Mouse (Mus musculus): ENCODE measurements at regions not wholly inside any gene's neighbourhood (a gene's known extent, or its start where the extent isn't known, plus 50 kb on each side); places are given as distances from the start of the nearest gene placed in this dataset.

DNA sequence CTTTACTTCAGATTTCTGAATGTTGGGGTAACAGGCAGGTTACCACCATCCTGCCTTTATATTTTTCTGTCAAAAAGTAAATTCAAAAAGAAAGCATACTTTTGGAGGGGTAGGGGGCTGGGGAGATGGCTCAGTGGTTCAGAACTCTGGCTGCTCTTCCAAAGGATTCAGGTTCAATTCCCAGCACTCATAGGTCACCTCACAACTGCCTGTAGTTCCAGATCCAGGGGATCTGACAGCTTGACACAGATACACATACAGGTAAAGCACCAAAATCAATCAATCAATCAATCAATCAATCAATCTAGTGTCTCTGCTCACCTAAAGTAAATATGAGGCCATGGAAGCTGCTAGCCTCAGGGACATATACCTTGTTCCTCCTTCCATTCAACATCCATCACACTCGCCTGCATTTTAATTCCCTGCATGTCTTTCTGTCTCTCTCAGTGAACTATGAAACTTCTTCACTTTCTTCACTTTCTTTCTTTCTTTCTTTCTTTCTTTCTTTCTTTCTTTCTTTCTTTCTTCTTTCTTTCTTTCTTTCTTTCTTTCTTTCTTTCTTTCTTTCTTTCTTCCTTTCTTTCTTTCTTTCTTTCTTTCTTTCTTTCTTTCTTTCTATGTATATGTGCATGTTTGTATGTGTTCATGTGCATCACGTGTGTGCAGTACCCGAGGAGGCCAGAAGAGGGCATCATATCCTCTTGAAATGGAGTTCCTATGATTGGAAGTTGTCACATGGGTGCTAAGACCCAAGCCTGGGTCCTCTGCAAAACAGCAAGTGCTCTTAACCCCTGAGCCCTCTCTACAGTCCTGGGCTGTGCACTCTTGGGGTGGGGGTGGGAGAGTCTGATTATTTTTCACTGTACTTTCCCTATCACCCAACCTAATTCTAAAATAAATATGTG, 59.6 kb upstream of the Cpsf6 start:
- in situ Hi-C loops (cut with MboI, MseI) = loop anchor here in 1 of 2 experiments (5.0 kb wide), 1 partner anchor 177 kb away; no protein-coding TSS in a partner anchor

DNA sequence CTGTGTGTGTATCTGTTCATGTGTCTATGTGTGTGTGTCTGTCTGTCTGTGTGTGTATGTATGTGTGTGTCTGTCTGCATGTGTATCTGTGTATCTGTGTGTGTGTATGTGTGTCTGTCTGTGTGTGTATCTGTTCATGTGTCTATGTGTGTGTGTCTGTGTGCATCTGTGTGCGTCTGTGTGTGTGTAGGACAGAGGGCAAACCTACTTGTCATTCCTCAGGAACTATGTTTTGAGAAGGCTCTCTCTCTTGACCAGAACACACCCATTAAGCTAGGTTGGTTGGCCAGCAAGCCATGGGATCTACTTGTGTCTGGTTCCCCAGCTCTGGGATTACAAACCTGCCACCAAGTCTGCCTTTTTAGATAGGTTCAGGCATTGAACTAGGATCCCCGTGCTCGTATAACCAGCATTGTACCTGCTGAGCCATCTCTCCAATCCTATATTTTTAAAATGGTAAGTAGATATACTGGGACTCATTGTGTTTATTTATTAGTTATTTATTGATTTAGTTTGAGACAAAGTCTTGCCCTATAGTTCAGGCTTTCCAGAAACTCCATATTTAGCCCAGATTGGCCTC, 58.9 kb upstream of the Cpsf6 start:
- in situ Hi-C loops (cut with MboI, MseI) = no loop called here

DNA sequence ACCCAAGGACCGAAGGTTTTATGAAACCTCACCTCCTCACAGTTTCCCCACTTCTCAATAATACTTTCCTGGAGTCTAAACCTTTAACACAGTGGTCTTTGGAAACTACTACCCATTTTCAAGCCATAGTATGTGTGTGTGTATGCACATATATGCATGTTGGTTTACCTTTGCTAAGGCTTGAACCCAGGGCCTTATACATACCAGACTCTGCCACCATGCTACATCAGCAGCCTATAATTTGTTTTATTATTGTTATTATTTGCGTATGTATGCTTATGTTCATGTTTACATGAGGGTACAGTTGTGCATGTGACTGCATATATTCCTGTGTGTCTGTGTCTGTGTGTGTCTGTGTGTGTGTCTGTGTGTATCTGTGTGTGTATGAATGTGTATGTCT, 58.2 kb upstream of the Cpsf6 start:
- in situ Hi-C loops (cut with MboI, MseI) = no loop called here

DNA sequence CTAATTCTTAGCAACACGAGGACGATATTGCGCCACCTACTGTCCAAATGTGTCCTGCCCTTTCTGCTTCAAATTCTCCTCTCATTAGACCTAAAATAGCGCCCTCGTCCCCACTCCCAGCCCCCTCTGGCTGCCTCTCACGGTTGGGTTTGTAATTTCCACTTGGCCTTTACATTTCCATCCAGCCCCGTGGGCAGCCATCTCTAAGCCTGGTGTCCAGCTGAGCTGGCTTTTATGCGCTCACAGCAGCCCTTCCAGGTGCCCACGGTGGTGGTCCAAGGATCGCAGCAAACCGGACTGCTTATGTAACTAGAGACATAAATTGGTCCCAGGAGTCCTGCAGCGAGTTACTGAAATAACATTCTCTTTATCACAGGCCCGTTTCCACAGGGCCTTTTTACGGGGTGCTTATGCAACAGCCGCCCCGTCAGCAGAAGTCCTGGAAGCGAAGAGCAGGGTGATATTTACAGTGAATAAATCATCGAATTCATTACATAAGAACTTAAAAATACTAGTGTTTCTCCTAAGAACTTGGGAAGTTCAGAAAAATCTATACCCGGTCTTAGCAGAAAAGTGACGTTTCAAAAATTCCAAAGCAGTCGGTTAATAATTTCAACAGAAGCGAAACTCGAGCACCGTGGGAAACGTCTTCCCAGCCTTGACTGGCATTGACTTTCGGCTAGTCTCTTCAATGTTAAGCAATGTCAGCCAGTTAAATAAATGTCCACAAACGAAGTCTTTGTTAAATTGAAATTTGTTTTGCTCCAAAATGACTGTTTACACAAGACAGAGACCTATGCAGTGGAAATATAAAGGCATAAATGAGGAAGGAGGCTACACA, 57.3 kb upstream of the Cpsf6 start:
- in situ Hi-C loops (cut with MboI, MseI) = no loop called here

DNA sequence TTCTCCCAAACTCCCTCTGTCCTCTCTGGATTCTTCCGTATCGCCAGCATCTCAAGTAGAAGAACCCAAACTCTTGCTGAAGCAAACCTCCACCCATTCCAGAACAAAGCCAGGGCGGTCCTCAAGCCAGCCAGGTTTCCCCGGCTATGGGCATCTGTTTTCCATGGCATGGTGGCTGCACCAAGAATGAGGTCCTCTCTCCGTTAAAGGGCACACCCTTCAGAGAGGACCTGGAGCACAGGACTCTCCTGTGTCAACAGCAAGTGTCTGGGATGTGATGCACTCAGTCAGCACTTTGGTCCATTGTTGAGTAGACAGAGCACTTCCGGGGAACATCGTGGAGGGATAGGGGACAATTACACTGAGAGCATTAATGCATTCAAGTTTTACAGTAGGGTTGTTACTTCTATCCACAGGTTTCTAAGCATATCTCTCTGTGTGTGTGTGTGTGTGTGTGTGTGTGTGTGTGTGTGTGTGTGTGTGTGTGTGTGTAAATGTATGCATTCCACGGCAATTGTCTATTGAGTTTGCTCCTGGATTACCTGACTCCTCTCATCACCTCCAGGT, 56.6 kb upstream of the Cpsf6 start:
- in situ Hi-C loops (cut with MboI, MseI) = no loop called here

DNA sequence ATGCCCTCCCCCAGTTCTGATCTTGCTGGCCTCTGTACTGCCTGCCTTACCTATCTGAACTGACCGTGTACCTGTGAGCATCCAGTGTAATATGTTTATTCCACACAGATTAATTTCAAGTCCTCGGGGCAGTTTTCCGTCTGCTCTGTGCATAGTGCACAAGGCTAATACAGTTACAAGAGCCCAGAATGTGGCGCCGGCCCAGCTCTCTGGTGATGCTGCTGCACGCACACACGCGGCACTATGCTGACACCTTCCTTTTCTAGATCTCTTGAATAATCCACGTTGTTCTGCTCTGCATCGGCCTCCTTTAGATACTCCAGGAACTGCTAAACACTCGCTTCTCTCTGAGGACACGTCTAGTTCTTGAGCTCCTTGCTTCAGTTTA, 55.9 kb upstream of the Cpsf6 start:
- in situ Hi-C loops (cut with MboI, MseI) = no loop called here

DNA sequence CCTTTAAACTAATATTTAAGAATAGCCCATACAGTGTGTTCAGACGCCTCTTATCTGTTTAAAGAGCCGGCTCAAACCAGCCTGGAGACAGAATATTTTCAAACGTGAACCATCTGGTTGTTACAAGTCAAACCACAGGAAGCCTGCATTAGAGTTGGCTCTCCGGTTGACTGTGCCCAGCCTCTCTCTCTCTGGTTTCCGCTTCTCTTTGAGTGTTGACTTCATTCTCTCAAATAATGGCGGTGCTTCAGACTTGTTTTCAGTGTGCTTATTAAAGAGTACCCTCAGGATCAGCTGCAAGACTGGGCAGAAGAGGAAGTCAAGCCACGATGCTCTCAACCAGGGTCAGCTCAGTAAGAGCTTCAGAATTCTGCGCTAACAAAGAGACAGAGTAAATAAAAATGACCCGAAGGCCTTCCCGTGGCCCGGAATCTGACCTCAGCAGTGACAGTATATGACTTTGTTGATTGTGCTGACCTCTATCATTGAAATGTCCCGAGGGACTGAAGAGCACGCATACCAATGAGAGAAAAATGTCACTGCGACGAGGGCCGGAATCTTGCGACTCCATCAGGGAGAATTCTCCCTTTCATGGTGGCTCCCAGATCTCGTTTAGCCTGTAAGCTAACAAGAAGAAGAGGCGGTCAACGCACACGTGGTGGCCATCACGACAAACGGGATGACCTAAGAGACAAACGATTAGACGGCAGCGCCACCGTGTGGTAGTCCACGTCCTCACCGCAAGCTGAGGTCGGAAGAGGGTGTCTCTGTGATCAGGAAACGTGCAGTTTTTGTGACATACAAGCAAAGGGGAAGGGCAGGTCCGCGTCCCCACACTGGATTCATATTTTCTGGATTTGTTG, 55.3 kb upstream of the Cpsf6 start:
- in situ Hi-C loops (cut with MboI, MseI) = no loop called here

DNA sequence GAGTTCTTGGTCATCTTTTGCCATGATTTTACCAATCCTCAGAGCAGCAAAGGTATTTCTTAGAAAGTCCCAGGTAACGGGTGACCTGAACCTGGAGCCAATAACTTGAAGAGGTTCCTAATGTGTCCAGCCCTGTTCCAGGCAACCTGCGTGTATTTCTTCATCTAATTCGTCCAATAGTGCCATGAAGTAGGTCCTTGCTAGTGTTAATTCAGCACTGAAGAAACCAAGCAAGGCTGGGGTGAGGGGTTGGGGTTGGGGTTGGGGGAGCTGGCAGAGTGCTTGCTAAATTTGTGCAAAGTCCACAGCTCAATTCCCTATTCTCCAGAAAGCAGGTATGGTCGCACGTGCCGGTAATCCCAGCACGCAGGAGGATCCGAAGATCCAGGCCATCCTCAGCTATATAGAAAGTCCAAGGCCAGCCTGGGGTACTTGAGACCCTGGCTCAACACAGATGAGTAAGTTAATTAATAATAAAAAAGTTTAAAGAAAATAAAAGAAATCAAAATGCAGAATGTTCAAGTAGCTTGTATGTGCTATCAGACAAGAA, 54.6 kb upstream of the Cpsf6 start:
- in situ Hi-C loops (cut with MboI, MseI) = no loop called here

DNA sequence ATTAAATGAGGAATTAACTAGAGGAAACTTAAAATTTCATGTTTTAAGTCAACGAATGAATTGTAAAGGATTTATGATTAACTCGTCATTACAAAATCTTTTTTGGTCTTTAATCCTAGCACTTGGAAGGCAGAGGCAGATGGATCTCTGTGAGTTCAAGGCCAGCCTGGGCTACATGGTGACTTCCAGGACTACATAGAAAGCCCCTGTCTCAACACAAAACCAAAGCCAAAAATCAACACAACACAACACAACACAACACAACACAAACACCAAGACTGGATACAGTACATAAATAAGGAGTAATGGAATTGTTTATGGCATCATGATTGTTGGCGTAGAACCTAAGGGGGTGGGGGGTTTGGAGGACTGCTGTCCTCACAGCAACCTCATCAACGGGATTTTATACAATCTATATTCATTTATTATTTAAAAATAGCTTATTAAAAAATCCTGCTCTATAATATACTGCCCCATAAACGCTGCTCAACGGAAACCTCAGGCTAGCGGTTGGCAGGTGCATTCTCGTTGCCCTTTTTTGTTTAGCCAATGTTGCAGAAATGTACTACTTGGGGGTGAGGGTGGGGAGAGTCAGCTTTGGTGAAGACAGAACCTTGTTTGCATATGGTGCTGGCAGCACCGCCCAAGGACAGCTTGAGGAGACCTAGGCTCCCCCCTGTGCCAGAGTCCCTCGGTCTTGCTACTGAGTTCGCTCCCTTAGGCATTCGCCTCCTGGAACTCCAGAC, 53.9 kb upstream of the Cpsf6 start:
- in situ Hi-C loops (cut with MboI, MseI) = no loop called here

DNA sequence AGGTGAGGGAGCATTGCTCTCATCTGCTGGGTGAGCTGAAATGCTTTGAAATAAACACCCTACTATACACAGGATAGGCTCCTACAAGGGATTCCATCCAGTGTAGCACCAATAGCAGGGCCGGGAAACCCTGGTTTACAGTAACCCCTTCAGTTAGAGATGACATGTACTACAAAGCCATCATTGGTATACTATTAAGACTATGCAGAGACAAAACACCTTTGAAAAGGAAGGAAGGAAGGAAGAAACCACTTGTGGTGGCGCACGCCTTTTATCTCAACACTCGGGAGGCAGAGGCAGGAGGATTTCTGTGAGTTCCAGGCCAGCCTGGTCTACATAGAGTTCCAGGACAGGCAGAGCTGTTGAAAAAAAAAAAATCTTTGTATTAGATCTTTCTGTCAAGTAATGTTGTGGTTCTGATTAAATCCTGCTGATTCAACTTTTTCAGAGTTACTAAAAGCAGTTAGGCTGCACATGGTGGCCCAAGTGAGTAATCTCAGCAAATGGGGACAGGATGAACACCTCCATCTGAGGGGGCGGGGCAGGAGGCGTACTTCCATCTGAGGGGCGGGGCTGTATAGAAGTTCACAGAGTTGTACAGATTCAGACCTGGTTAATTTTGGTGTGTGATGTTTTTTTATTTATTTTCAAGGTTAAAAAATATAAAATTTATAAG, 53.2 kb upstream of the Cpsf6 start:
- in situ Hi-C loops (cut with MboI, MseI) = no loop called here

DNA sequence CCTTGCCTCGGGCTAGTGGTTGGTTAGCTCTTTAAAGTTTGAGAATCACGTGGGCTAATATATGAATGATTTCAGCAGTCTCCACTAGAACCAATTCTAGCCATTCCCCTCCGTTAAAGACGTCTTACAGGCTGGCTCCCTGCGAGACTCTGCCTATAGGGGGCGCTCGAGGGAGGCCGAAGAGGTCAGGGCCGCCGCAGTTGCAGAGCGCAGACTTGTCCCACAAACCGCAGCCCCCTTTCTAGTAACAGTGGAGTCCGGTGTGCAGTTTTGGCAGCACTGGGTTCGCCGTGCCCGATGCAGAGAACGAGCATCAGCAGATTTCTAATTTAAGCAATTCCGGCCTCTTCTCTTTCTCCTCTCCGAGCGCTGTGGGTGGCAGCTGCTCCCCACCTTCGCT, 52.6 kb upstream of the Cpsf6 start:
- in situ Hi-C loops (cut with MboI, MseI) = no loop called here

DNA sequence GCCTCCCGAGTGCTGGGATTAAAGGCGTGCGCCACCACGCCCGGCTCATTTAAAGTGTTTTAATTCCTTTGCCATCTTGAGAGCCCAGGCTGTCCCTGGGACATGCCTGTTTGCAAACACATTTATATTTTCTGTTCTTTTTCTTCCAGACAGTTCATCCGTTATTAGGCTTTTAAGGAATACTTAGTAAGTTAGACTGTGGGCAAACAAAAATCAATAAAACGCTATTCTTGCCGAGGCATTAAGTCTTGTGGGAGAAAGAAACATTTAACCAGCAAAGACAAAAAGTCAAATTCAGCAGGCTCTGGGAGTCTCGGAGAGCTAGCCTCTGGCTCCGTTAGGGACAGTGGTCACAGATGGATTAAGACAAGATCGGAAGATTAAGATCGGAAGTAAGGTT, 52.0 kb upstream of the Cpsf6 start:
- in situ Hi-C loops (cut with MboI, MseI) = no loop called here

DNA sequence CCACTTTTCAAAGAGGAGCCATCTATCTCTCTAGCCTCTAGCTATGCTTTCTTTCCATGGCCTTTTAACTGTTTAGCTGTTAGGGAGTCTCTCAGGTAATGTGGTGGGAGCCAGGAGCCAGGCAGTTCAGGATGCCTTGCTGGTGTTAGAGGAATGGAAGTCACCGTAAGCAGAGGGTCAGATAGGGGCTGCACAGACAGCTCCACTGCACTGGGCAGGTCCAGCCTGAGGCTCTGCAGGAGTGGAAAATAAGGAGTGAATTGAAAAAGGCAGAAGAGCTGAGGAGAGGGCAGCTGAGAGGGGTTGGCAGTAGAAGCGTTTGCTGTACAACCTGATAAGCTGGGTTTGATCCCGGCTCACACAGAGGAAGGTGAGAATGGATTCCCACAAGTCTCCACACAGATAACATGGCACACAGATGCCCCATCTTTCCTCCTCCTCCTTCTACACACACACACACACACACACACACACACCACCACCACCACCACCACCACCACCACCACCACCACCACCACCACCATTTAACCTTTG, 51.3 kb upstream of the Cpsf6 start:
- in situ Hi-C loops (cut with MboI, MseI) = no loop called here

DNA sequence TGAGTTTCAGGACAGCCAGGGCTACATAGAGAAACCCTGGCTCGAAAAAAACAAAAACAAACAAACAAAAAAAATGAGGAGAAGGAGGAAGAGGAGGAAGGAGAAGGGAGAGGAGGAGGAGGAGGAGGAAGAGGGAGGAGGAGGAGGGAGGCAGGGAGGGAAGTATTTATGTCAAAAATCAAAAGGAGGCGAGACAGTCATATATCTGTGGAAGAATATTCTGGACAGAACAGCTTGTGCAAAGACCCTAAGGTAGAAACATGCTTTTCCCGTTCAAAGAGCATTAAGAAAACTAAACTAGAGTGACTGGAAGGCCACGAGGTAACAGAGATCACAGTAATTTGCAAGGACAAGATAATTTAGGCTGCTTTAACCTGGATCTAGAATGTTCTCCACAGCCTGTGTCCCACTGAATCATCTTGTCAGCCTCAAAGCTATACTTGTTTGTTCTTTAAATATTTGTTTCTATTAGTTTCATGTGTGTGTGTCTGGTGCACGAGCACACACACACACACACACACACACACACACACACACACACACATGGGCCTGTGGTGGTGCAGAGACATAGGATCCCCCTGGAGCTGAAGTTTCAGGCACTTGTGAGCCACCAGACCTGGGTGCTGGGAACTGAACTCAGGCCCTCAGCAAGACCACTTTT, 50.5 kb upstream of the Cpsf6 start:
- in situ Hi-C loops (cut with MboI, MseI) = no loop called here

DNA sequence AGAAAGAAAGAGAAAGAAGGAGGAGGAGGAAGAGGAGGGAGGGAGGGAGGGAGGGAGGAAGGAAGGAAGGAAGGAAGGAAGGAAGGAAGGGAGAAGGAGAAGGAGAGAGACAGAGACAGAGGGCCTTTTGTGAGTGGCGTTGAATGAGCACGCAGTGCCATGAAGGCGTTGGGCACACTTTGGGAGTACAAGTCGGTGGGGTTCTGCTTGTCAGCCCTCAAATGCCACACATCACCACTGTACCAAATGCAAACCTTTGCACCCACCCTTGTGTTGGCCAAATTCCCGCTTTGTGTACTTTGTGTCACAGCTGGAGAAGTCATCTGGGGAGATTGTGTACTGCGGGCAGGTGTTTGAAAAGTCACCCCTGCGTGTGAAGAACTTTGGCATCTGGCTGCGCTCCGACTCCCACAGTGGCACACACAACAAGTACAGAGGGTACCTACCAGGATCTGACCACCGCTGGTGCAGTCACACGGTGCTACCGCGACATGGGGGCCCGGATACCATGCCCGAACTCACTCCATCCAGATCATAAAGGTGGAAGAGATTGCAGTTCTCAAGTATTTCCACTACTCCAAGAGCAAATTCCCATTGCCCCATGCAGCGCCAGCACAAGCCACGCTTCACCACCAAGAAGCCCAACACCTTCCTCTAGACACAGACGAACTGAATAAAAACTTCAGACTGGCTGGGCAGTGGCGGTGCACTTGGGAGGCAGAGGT, 49.8 kb upstream of the Cpsf6 start:
- in situ Hi-C loops (cut with MboI, MseI) = no loop called here
